Mouse (Mus musculus): ENCODE data around the gene Mmgt1.

Mmgt1 gene

DNA sequence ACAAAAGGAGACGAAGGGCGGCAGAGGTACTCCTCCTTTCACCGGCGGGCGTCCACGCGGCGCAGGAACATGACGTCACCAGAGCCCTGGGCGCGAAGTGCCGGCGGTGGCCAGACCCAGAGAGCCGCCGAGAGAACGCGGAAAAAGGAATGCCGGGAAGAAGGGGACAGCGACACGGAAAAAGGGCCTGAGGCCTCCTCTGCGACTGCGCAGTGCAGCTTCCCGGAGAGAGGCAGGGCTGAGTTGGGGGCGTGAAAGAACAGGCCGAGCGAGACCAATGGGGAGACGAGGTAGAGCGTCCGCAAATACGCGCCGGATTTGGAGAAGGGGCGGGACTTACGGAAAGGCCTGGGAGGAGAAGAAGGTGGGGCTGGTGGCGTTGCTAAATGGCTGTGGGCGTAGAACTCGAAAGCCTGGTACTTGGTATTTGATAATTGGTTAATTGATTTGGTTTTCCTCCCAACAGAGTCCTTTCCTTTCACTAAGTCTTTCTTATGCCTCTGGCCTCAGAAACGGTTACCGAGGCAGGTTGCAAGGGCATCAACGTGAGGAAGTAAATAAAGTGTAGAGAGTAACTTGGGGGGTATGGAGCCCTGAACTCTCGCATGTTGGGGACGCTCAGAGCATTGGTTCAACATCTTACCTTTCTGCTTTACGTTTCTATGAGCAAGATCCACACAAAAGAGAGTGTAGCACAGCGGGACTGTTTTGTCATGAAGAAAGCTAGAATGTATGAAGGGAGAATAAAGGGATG, at the start of gene Mmgt1:
TSS of gene Mmgt1 (minus strand) at position 183 of the 754 bp plus-strand sequence.
- peak; percentile 60 for DNase-seq (ENCODE audit: low spot score)

DNA sequence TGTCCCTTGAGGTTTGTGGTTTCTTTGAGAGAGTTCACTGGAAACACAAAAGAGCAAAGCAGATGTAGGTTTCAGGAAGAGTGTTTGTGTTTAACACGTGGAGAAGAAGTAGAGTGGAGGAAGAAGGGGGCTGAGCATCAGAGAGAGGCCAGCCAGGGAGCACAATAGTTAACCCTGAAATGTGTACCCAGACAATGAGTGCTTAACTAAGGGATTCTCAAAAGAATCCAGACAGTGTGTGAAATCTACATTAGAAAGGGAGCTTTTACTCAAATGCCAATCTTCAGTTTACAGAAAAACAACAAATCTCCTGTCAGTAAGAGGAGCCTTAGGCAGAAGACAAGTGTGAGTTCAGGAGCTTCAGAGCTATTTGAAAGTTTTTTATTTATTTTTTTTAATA, 42.2 kb upstream of the Mmgt1 start:
- DNase-seq (ENCODE audit: low spot score): no peak

DNA sequence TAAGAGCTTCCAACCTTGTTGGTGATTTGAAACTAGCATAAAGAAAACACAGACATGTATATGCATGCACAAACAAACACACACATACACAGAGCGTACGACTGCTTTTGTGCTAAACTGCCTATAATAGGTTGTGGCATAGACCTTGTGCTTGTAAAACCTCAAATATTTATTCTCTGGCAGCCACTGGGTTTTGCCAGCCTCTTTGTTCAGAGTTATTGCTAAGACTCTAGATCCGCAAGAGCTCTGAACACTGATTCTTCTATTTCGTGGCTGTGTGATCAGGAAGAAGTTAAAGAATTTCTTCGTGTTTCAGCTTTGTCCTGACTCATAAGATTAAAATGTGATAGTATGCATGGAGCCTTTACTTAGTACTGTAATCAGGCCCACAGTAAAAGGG, 38.3 kb upstream of the Mmgt1 start:
- DNase-seq (ENCODE audit: low spot score): no peak

DNA sequence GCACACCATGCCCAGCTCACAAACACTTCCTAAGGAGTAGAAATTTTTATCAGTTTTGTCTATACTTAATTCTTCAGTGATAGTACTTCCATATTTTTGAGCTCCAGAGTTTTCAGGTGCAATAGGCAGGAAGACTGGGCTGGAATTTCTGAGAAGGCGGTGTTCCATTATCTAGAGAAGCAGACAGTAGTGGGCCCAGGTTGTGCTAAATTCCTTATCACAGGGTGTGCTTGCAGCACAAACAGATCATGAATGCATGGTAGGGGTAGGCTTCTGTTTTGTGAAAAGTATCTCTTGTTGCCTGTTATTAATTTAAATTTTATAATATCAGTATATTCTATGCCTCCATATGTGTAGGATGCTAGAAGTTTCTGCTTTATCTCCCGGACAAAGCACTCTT, 17.4 kb upstream of the Mmgt1 start:
- no peak for DNase-seq (ENCODE audit: low spot score)

DNA sequence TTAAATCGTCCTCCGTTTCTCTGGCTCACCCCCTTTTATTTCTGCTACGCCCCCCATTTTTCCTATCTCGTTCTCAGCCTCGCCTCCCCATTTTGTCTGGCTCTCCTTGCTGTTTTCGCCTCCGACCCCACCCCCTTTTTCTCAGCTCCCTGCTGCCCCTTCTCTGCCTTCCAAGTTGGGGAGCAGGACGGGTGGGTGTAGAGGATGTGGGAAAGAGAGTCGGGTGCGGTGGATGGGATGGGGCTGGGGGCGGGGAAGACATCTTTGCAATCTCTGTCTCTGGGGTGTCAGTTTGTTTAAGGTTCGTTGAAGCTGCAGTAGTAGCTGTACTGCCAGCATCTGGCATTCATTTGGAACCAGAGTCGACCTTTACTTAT, 12.4 kb upstream of the Mmgt1 start:
- DNase-seq (ENCODE audit: low spot score): no peak

DNA sequence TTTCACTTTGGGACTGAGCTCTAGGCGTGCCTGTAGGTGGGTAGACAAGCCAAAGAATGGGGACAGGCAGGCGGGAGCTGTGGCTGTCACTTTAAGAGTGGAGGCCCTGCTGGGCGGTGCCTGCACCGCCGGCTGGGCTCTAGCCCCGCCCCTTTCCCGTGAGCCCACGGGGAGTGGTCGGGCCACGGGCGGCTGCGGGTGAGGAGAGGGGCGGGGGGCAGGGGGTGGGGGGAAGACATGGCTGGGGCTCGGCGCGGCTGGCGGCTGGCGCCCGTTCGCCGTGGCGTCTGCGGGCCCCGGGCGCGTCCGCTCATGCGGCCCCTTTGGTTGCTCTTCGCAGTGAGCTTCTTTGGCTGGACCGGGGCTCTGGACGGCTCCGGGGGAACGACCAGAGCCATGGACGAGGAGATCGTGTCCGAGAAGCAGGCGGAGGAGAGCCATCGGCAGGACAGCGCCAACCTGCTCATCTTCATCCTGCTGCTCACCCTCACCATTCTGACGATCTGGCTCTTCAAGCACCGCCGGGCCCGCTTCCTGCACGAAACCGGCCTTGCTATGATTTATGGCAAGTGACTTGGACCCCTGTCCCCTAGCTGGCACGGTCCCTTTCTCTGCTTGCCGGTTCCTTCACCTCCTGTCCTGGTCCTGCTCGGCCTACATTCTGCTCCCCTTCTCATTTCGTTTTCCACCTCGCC, 11.9 kb upstream of the Mmgt1 start, which contains the start of gene Slc9a6:
TSS of gene Slc9a6 (plus strand) at position 135 of the 695 bp plus-strand sequence.
- no peak for DNase-seq (ENCODE audit: low spot score)

DNA sequence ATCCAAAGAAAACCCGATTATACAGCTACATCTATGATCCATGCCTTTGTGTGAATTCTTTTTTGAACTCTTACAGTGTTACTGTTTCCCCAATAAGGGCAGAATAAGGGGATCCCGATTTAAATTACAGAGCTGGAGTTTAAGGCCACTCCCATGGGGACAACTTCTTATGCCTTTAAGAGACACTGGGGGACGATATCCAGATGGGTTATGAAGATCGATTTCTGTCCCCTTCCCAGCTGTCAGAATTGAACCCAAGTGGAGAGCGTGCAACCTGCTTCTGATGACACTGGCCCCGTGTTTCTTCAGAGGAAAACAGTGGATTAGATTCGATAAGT, 11.4 kb upstream of the Mmgt1 start:
- DNase-seq (ENCODE audit: low spot score): no peak

DNA sequence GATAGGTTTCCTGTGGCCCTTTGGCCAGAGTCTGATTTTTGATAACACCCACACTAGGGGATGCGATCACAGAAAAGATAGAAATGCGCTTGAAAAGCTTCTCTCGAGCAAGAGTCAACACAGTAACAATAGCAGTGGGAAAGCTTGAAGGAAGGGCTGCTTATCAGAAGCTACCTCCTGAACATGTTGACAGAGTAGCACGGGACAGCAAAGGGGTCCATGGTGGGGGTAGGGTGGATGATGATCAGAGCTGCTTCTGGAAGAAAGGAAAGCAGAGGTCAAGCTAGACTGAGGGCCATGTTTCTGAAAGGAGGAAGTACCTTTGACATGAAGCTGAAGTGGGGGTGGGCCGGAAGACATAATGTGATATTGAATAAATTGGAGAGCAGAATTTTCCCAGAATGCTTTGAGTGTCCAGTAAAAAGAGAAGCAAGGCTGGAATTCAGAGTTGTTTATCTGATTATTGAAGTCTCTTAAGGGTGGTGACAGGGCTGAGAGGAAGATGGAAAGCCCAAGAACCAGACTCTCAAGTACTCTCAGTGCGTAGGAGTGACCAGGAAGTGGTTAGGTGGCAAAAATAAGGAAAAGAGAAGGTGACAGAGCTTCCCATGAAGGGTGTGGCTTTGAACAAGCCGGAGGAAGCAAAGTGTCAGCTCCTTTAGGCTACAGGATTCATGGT, 9.3 kb upstream of the Mmgt1 start:
- no peak for DNase-seq (ENCODE audit: low spot score)

DNA sequence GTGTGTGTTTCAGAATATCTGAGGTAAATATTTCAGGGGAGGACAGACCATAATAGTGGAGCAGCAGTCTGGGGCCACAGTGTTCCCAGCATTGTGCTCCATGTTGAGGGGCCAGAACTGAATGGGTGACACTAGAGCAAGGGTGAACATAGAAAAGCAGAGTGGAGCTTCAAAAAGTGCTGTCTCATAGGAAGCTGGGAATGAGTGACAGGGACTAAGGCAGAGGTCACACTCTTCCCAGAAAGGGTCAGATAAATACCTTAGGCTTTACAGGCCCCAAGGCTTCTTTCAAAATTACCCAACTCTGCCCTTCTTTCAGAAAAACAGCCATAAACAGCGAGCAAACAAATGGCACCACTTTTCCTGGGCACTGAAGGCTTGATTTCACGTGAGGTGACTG, 8.7 kb upstream of the Mmgt1 start:
- DNase-seq (ENCODE audit: low spot score): no peak

DNA sequence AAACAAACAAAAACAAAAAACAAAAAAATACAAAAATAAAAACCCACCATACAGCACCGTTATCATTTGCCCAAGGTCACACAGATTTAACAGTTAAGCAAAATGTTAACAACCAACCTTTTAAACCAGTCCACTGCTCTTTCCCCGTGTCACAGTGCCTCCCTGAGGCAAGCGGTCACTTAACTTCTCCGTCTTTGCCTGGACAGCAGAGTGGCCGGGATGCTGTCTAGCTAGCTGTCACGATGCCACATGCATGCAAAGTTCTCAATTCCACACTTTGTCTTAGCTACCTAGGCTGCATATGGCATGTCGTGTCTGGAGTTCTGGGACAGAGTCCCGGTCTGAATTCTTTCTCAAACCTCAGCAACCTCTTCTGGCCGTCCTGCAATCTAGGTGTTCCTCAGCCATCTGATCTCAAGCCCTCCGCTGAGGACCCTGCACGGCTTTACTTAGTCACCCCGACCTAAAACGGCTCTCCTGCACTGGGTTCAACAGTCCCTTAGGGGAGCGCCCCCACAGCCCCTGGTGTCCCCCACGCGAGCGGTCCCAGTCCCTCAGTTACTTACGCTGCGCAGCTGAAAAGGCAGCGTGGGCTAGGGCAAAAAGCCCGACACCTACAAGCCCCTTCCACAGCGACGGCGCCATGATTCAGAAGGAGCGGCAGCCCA, 516 bp downstream of the Mmgt1 start:
- no peak for DNase-seq (ENCODE audit: low spot score)

DNA sequence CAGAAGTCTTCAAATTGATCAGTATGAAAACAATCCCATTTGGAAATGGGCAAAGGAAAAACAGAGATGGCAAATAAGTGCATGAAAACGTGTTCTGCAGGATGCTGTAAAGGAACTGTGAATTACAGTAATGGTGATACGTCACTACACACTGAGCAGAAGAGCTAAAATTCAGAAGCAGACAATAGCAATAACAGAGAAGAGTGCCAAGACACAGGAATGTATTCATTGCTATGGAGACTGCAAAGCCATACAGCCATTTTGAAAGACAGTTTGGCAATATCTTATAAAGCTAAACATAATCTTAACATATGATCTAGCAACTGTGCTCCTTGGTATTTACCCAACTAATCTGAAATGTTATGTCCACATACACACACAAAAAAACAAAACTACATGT, 19.7 kb downstream of the Mmgt1 start:
- no peak for DNase-seq (ENCODE audit: low spot score)

DNA sequence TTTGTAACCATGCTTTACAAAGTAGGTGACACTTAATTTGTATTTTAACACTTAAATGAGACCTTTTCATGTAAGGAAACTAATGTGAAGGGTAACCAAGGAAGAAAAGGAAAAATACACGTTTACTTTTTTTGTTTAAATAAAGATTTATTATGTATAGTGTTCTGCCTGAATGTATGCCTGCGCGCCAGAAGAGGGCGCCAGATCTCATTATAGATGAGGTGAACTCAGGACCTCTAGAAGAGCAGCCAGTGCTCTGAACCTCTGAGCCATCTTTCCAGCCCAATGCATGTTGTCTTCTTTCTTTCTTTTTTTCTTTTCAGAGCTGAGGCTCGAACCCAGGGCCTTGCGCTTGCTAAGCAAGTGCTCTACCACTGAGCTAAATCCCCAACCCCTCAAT, 25.4 kb downstream of the Mmgt1 start:
- DNase-seq (ENCODE audit: low spot score): no peak

DNA sequence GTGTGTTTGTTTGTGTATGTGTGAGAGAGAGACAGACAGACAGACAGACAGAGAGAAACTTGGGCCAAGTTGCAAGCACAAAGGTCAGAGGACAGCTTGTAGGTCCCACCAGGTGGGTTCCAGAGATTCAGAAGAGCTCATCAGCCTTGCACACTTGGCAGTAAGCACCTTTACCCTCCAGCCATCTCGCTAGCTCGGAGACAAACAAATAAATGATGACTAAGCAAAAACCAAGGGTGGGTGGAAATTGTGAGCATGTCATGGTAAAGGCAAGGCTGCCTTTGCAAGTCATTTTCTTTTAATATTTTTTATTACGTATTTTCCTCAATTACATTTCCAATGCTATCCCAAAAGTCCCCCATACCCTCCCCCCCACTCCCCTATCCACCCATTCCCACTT, 44.3 kb downstream of the Mmgt1 start:
- no peak for DNase-seq (ENCODE audit: low spot score)

DNA sequence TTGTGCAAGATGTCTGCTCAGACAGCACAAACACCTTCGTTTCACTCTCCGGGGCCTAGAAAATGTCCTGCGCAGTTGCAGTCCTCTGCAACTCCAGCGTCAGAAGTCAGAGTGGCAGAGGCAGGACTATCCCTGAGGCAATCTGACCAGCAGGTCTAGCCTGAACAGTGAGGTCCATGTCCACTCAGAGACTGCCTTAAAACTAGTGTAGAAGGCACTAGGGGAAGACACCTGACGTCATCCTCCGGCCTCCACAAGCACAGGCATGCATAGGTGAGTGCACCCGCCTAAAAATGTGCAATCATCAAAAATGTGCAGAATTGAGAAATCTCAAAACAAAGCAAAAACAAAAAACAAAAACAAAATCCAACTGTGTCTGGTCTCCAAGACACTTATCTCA, 48.4 kb downstream of the Mmgt1 start, which contains the start of gene Gm648:
TSS of gene Gm648 (minus strand) at position 101 of the 400 bp plus-strand sequence.
- DNase-seq (ENCODE audit: low spot score): no peak

DNA sequence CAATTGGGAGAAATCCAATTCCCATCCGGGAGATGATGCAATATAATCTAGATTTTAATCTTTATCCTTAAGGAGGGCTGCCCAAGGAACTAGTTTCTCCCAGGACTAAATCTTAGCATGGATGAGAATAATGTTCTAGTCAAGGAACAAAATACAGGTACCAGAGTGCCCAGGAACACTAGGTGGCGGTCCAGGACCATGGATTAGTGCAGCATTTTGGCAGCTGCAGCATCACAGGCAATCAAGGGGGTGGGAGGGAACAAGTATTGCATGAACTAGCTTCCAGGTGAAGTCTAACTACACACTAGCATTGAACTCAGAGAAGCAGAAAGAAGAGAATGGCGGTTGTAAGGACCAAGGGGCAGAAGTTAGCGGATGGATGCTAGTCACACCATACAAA, 60.7 kb downstream of the Mmgt1 start:
- DNase-seq (ENCODE audit: low spot score): no peak

Data from urinary bladder, postnatal 10 days (tissue).